Mouse (Mus musculus) myocyte (in vitro differentiated cells): ENCODE results near the gene Errfi1.

Experiments used
- E2F4 ChIP-seq: IDR thresholded peaks from one replicate; pipeline ENCODE4 v1.6.1; 2011; ENCODE audit warnings: mild to moderate bottlenecking, control low read depth, moderate library complexity; ENCODE audit not compliant: insufficient read depth
- MYOG ChIP-seq, 3 experiments: IDR thresholded peaks; one replicate each; pipeline ENCODE4 v1.6.1; 2011; ENCODE audit warnings: control low read depth in 2 of 3, low read depth in 2 of 3, mild to moderate bottlenecking in 2 of 3; ENCODE audit not compliant: insufficient read length in 2 of 3, control insufficient read depth in 1 of 3, insufficient read depth in 1 of 3
- POLR2A ChIP-seq: IDR thresholded peaks from one replicate; pipeline ENCODE4 v1.6.1; 2011; ENCODE audit warnings: low read depth, mild to moderate bottlenecking, control low read depth, moderate library complexity; ENCODE audit not compliant: insufficient read length
- POLR2AphosphoS2 ChIP-seq: IDR thresholded peaks from one replicate; pipeline ENCODE4 v1.6.1; 2011; ENCODE audit warnings: low read depth, control low read depth; ENCODE audit not compliant: insufficient read length
- SRF ChIP-seq: IDR thresholded peaks from one replicate; pipeline ENCODE4 v1.6.1; 2011; ENCODE audit warnings: low read depth; ENCODE audit not compliant: control insufficient read depth, insufficient read length
- TCF12 ChIP-seq: IDR thresholded peaks from one replicate; pipeline ENCODE4 v1.6.1; 2011; ENCODE audit warnings: mild to moderate bottlenecking, control low read depth; ENCODE audit not compliant: poor library complexity, insufficient read depth, severe bottlenecking

DNA sequence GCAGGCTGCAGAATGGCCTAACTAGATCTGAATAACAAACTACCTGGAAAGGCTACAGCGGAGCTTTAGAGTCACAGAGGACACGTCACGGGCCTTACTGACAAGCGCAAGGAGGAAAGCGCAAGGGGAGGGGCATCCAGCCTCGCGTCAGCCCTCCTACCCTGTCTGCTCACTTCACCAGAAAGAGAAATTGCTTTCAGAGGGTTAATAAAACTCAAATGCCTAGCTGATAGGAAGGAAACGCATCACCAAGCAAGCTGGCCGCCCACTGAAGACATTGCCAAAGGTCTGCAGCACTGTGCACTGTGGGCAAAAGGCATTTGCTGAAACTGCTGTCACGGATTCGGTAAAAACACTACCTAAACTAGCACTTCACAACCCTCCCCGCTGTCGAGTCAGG is 46.8 kb downstream of the Errfi1 start:
- TF ChIP-seq POLR2A (no peak), POLR2AphosphoS2 (no peak), E2F4 (no peak), SRF (no peak), MYOG (IDR thresholded peaks at IDR 0.05; ENCODE audit: control insufficient read depth in 1 of 3, insufficient read depth in 1 of 3, insufficient read length in 2 of 3, low read depth in 2 of 3) (no peak), TCF12 (no peak)
